Mouse (Mus musculus): ENCODE measurements around the gene Fancc.

Fancc gene

DNA sequence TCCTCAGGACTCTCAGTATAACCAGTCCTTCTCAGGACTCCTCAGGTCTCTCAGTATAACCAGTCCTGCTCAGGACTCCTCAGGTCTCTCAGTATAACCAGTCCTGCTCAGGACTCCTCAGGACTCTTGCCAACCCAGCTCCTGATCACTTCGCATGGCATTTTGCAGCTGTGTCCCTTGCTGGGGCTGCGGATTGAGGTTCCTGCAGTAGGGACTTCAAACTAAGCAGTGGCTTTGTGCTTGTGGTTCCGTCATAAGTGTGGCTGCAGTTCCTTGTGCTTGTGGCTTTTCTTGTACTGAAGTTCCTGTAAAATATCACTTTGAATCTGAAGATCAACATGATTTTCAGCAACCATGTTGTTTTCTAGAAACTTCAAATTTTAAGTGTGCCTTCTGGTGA is 212.3 kb downstream of the Fancc start:
- DNase-seq = no peak

DNA sequence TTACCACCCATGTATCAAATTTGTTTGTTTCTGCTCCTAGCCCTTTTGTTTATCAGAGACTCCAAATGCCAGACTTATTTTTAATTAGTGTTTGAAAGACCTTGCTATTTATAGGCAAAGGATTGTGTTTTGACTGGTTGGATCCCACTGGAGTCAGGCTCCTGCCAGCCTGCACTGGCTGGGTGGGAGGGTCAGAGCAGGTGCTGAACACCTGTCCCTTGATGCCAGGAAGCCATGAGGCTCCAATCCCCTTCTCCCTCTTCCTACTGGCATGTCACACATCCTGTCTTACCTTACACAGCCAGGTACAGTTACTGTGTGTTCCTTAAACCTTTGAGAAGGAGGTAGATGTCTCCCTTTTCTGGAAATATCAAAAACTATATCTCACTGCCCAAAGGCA is 213.8 kb downstream of the Fancc start:
- DNase-seq = no peak

DNA sequence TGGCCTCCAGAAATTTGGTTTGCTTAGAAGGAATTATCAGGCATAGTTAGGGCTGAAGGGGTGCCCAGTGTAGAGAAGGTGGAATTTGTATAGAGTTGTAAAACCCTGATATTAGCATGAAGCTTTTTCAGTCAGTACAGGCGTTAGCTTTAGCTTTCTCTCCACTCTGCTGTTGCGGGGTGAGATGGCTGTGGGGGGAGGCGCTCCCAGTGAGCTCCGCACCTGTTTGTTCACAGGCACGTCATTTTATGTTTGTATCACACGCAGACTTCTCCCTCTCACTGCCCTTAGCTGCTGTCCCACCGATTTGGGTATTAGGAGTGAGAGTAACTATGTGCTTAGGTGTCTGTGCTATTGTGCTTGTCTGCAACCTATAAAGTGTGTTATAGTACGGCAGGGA is 215.9 kb downstream of the Fancc start:
- no peak for DNase-seq

DNA sequence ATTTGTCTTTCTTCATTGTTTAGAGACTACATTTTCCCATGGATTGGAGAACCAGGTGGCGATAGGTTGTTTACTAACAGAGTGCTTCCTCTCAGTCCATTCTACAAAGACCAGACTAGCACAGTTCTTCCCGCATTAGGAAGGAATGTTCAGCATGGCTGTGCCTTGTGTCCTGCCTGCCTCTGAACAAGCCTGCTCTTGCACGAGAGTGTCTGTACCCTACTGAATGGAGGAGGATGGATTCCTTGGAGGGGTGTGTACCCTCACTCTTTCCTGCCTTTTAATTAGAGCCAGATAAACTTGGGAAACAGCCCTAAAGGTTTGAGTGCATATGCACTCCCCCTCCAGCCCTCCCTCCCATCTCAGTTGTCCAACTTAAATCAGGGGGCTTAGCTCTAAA is 216.7 kb downstream of the Fancc start:
- no peak for DNase-seq

DNA sequence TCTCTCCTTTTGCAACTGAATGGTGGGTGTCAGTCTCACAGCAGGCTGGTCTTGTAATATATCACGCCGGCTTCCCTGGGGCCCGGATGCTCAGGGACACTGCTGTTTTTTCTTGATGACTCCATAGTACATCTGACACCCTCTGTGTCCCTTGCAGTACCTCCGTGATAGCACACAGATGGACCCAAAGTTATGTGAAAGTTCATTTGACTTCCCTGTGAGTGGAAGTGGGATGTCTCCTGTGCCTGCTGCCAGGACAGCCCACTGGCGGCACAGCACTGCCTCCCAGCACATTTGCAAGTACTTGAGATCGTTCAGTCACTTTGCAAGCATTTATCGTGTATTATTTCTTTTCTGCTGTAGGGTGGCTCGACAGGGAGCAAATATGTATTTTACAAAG is 217.3 kb downstream of the Fancc start:
- DNase-seq = no peak

DNA sequence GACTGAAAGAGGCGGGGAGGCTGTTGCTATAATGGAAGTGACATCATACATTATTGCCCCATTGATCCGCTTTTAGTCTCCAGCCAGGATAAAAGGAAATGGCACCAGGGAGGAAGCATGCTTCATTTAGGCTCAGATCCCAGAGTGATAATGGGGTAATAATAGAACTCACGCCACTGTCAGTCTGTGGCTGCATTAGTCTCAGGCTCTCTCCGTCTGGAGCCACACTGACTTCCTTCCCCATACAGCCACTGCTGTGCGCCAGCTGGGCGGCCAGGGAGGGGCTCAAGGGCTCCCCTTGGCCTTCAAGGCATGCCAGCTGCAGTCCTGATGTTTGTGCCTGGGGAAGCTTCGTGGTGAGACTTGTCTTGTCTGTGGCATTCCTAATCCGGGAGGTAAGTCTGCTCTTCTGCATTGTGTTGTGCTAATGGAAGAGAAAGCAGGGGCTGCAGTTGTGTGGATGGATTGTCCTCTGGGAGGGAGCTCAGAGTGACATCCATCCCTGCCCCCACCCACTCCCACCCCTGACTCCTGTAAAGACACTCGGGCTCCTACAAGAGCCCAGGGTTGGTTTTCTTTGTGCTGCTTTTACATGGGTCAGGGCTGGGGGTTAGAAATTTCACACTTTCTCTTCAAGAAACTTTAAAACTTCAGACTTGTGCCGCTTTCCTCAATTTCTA is 218.1 kb downstream of the Fancc start:
- peak; percentile 8 to 12 for DNase-seq

DNA sequence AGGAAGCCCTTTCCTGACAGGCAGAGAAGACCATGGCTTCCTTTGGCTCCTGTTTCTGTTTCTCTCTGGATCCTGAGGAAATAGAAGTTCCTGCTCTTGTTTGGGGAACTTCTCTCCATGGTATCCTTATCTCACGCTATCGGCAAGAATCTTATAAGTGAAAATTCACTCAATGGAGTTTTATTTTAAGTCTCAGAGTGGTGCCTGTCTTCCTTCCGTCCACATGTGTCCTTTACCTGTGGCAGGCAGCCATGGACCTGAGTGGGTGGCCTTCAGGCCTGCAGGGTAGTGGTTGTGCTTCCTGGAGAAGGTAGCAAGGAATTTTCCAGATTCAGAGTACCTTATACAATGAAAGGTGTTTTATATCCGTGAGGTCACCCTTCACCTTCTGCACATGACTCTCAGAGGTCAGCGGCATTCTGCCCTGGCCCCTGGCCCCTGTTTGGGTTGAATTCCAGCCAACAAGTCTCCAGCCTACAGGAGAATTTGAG is 218.9 kb downstream of the Fancc start:
- no peak for DNase-seq

DNA sequence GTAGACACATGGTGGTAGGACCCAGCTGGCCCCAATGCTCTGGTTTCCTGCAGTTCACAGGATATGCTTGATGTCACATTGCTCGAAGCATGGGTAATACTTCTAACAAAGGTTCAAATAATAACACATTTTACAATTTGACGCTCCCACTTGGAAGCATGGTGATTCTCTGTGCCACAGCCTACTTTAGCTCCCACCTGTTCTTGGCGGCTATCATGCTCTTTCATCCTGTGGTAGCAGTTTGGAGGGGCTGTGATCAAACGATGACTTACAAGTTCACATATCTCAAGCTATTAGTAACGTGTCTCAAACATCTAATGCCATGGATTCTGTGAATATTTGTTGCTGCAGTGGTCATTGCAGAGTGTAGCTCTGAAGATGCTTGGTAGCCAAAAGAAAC is 219.8 kb downstream of the Fancc start:
- no peak for DNase-seq

DNA sequence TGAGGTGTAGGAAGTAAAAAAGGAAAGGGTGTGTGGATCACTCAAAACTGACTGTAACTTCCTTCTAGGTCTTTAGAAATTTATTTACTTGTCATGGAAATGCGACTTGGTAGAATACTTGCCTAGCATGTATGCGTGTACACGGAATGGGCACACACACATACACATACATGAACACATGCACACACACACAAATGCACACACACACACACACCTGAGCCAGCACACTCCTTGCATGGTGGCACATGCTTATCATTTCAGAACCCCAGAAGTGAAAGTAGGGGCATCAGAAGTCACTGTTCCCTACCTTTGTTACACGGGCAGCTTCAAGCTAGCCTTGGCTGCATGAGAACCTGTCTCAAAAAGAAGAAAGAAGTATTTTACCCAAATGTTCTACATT is 220.7 kb downstream of the Fancc start:
- no peak for DNase-seq

DNA sequence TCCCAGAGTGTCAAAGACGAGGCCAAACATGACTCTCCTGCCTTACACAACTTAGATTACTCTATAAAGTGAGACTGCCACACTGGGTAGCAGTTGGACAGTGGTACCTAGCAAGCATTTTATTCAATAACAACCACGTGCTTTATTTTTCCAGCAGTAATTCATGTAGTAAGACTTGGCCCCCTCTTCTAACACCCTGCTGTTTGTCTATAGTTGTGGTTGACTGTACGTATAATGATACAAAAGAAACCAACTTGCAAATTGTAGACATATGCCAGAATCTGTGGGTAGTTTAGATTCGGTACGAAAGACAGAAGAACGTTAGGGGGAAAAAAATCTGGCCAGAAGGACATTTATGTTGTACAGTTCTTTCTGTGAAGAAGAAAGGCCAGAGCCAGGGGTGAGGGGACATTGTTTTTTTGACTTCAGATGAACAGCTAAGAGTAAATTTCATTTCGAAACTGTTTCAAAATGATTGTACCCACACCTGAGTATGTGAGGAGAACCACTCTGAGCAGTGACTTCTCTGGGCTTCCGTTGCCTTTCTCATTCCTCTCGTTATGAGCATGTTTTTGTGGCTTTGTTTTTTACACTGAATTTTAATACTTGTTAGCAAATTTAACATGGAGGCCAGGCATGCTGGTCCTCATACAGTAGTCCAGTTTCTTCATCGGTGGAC is 222.5 kb downstream of the Fancc start:
- DNase-seq = no peak

DNA sequence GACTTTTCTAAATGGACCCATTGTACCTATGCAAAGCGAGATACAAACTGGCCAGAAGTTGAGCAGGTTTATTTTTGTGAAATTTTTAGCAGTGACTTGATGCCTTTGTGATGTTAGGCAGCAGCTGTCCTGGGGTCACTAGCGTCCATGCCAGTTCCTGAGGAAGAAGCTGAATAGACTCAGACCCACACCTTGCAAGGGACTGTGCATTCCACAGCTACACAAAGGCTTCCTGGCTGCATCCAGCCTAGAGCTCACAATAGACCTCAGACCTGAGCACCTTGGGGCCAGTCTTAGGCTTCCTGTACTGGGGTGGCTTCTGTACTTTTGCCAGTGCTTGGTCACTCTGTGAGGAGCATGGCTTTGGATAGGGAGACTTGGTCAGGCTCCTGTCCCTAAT is 223.2 kb downstream of the Fancc start:
- no peak for DNase-seq

DNA sequence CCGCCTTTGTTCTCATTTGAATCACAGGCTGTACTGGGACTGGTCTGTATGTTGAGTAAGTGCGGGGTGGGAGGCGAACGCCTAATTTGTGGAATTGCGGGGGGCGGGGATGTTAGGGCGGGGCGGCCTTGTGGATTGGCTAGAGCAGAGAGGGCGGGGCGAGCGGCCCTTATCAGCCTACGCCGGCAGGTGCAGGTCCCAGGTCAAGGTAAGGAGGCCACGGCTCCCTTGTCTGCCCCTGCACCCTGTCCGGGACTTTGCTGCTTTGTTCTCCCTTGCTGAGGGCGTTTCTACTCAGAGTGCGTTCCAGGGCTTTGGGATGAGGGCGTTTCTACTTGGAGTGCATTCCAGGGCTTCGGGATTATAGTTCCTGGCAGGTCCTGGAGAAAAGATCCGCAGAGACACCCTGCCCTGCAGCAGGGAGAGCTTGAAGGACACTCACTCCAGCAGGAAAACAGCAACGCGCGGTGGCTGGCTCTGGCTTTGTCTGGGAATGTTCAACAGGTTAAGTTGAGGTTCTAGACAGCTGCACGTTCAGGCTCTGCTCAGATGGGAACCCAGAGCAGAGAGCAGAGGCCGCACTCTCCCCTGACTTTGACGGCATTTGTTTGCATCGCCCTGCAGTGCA is 224.4 kb downstream of the Fancc start:
- DNase-seq = no peak

DNA sequence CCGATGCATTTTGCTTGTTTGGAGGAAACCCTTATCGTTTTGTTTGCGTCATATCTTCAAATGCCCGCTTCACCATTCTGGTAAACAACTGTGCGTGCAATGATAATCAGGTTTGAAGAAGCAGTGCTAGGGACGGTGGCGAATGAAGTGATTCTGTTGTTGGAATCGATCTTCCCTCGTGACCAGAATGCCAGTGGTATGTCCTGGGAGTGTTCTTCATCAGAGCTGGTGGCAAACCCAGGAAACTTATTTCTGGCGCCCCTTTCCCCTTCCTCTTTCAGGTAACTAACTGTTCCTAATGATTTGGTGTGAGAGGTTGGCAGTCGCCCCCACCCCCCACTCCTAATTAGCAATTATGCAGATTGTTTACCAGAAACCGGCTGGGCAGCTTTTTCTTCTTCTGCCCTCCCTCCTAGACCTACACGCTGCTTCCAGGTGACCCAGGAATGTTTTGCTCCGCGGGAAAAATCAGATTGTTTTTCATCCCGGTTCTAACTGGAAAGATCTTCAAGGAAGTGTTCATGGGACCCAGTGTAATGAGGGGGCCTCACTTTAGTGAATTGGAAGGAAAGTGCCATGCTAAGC is 225.0 kb downstream of the Fancc start:
- DNase-seq = no peak

DNA sequence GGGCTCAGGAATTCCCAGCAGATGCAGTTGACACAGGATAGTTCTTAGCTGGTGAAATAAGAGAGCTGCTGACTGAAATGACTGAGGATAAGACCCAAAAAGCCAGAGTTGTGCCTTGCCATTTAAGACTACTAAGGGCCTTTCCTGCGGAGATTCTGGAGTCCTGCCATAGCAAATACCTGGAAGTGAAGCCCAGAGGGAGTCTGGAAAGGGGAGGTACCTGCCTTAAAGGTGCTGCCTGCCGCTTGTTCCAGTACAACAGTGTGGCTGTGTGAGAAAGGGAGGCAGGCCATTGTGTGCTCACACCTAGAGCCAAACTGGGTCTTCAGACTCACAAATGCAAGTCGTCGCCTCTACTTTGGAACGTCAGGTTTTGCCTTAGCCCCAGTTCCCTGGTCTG is 226.9 kb downstream of the Fancc start:
- DNase-seq = no peak

DNA sequence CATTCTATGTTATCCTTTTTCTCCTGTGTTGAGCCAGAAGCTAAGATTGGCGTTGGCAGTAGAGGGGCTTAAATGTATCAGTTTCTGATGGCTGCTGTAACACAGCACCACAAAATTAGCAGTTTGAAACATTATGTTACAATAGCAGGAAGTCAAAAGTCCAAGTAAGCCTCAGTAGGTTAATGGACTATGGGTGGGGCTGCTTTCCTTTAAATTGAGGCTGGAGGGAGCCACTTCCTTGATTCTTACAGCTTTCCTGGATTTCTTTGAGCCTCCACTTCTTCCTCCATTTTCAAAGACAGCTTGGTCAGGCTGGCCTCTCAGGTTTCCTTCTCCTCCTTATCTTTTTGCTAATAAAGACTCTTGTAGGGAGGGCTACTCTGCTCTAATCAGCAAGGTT is 228.3 kb downstream of the Fancc start:
- no peak for DNase-seq

DNA sequence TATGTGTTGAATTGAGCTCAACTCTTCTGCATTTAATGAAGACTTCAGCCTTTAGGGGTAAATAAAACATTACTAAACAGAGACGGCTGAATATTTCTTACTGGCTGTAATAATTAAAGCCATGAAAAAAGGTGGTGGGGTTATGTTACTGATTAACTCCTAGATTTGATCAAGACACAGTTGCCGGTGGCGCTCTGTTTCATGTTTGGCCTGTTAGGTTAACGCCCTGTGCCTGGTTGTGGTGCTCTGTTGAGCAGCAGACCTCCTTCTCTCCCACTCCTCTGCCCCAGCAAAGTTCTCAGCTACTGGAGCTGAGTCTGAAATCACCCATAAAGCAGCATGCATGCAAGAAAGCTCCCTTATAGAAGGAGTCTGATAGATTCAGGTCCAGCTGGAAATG is 228.7 kb downstream of the Fancc start:
- no peak for DNase-seq

DNA sequence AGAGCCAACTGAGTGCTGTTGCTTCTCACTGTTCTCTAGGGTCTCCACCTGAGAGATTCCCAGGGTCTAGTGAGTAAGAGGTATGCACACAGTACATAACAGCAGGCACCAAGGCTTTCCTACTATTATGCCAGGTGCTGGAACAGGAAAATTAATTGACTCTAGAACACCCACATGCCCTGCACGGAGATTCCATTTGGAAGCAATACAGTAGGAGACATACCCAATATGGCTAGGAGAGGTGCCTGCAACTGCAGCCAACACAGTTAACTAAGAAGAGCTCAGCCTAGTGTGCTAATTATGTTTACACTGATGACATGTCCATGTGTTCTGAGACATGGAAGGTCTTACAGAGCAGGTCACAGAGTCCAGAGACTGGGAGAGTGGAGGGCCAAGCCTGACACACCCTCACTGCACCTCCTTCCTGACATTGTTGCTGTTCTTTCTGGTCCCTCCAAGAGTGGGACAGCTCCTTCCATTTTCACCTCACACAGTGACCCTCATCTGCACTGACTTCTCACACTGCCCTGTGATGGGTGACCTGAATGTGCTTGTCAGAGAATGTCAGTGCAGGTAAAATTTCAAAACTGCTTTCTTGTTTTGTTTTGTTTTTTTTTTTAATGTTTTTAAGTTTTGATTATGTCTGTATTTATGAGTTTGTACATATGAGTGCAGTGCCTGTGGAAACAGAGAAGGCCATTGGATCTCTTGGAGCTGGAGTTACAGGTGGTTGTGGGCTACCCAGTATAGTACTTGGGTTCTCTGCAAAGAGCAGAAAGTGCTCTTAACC is 234.7 kb downstream of the Fancc start:
- DNase-seq = no peak

DNA sequence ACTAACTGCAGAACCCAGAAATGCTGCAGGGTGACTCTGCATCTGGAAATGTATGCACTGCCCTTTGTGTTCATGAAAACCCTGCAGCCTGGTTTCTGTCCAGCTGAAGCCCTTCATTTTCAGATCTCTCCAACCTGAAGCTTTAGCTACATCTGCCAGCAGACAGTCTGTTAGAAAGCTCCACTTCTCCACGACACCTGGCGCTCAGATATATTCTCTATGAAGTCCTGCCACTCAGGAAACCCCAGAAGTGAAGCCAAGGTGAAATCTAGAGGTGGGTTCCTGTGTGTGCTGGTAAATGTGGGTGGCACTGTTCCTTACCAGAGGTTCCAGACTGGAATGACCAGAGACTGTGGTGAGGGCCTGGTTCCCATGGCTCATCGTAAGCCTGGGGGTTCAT is 235.4 kb downstream of the Fancc start:
- no peak for DNase-seq

DNA sequence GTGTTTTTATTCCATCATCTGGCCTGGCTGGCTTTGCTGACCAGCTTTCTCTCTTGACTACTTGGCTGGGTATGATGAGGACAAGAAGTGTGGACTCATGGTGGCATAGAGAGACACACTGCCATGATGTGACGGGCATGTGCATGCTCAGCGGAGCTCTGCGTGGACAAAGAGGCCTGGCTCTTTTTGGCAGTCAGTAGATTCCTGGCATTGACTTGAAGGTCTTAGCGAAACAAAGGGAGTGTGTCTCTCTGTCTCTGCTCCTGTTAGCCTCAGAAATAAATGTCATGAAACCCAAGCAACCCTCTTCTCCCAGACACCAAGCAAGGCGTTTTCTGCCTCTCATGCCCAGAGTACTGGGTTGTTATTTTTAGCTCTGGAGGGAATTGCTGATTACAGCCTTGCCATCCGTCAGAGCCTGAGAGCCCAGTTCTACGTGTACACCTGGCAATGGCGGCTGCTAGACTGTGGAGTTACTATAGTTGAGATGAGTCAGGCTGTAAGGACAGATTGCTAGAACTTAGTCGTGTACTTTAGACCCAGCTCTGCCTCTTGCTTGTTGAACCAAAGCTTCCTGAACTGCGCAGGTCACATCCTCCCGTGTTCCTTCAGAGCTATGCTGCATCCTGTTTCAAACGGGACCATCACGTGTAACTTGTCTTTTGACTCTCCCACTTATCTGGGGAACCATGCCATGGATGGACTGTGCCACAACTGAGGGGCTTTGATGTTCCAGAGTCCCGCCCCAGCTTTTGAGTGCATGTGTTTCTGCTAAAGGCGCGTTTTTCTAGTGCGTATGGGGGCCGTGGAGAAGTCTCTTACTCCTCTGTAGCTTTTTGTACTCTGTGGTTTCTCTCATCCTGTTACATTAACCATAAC is 236.1 kb downstream of the Fancc start:
- DNase-seq = no peak

DNA sequence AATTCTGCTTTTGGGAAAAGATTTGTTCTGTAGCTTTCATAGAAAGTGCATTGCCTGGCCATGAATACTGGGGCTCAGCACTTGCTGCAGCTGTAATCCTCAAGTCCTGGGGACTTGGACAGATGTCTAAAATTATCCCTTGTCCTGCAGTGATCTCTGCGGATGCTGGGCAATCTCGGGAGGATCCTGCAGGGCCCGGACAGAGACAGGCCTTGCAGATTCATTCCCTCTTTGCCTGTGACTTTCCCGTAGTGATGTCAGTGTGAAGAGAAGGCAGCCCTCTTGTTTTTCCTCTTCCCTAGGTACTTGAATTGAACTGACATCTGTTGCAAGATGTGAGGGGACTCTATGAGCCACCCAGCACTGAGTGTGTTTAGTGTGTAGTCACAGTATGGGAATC is 236.9 kb downstream of the Fancc start:
- DNase-seq = no peak

DNA sequence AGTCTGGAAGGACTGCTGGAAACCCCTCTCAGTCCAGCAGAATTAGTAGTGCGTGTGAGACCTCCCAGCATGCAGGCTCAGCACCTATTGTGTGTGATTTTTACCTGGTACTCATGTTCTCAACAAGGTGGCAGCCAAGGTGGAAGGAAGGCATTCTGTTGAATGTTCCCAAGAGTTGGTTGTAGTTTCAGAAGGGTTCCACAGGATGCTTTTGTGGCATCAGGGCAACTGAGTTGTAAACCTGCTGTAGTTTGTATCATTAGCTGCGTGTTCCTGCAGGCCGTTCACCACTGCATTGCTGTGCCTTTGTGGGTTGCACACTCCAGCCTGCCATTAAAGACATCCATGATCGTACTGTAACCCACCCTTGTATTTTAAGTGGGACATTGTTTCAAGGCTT is 238.4 kb downstream of the Fancc start:
- no peak for DNase-seq

DNA sequence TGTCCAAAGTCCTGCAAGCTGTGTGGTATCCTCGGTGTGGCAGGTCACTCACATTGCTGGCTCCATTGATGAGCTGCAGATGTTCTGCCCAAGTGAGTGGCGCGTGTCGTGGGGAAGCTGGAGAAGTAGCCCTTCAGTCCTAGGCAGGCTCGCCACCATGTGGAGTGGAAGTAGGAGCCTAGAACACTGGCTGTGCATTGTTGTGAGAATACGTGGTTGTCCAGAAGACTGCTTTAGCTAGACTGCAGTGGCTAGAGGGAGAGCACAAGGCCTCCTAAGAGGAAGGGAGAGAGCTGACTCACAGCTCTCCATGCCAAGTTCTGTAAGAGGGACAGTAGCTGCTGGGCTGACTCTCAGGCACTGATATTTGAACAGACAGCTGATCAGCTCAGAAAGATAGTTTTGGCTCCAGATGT is 238.9 kb downstream of the Fancc start:
- DNase-seq = no peak
